Mouse (Mus musculus) kidney, embryonic 14.5 days (tissue): ENCODE measurements around the gene Ninj2. TPM values are rescaled to one million over a fixed set of nuclear protein-coding genes. Genes with fewer than 3 reads are reported as not detected.

Experiments used
- ATAC-seq: fragments of 200-750 bp; cut with Nextera tagmentation; 2 replicates; pipeline ENCODE4 v1.8.0; 2017; ENCODE audit warnings: moderate number of reproducible peaks, mild to moderate bottlenecking, moderate TSS enrichment, moderate library complexity; ENCODE audit not compliant: low FRiP score, low TSS enrichment
- H3K27ac ChIP-seq: fragments of 300-500 bp; sonication (generic); 2 replicates; pipeline ENCODE4 v1.5.1; 2014; ENCODE audit warnings: low read depth, mild to moderate bottlenecking, low read length, moderate library complexity, mixed read lengths
- H3K27me3 ChIP-seq: fragments of 300-500 bp; sonication (generic); 2 replicates; pipeline ENCODE4 v1.6.1; 2014; ENCODE audit warnings: mild to moderate bottlenecking, low read length; ENCODE audit not compliant: control insufficient read depth, insufficient read depth
- H3K36me3 ChIP-seq: fragments of 300-500 bp; sonication (generic); 2 replicates; pipeline ENCODE4 v1.6.1; 2014; ENCODE audit warnings: low read length, mixed read lengths; ENCODE audit not compliant: control insufficient read depth, insufficient read depth
- H3K4me1 ChIP-seq: fragments of 300-500 bp; sonication (generic); 2 replicates; pipeline ENCODE4 v1.6.1; 2014; ENCODE audit warnings: low read length, mixed read lengths; ENCODE audit not compliant: control insufficient read depth, insufficient read depth
- H3K4me2 ChIP-seq: fragments of 300-500 bp; sonication (generic); replicated peaks from 2 replicates; pipeline ENCODE4 v1.6.1; 2014; ENCODE audit warnings: low read depth, mild to moderate bottlenecking, low read length
- H3K4me3 ChIP-seq: fragments of 300-500 bp; sonication (generic); 2 replicates; pipeline ENCODE4 v1.5.1; 2014; ENCODE audit warnings: mild to moderate bottlenecking, low read length
- H3K9ac ChIP-seq: fragments of 300-500 bp; sonication (generic); 2 replicates; pipeline ENCODE4 v1.6.1; 2014; ENCODE audit warnings: low read depth, mild to moderate bottlenecking, low read length, moderate library complexity
- H3K9me3 ChIP-seq: fragments of 300-500 bp; sonication (generic); 2 replicates; pipeline ENCODE4 v1.6.1; 2016; ENCODE audit warnings: low read length; ENCODE audit not compliant: control insufficient read depth
- WGBS: fragments of 180-500 bp; shearing (Covaris S2); extraction: QIAGEN DNeasy Blood & Tissue Kit; methylation state at CpG from one replicate; pipeline ENCODE4 v1.1.7; 2014; 5-methylcytosine and 5-hydroxymethylcytosine counted together
- polyA plus RNA-seq: library from polyadenylated mRNA; unstranded; fragments of >200 nt; fragmentation: Nextera tagmentation; extraction: Ambion mirVana; gene quantifications from 2 replicates; pipeline ENCODE4 v1.2.1, GENCODE M21; 2014

Gene Ninj2
- polyA plus RNA-seq, 1 experiment from 2014 or later = not detected

GRCm38 (mm10) chr6:120145439-120145838 lies 52.3 kb downstream of the Ninj2 start:
- WGBS = 75% methylated on average over 1 of the region's 1 CpGs
- ATAC-seq = no peak
- H3K4me2 ChIP-seq = no peak overlapping the region
- no peak overlapping the region for H3K9ac ChIP-seq
- H3K4me1 ChIP-seq = no peaks in the 10 kb centered on the region
- no peaks in the 10 kb centered on the region for H3K9me3 ChIP-seq
- no peaks in the 10 kb centered on the region for H3K36me3 ChIP-seq
- H3K27me3 ChIP-seq = no peaks in the 10 kb centered on the region
- H3K4me3 ChIP-seq = no peak overlapping the region
- H3K27ac ChIP-seq = no peak overlapping the region

DNA sequence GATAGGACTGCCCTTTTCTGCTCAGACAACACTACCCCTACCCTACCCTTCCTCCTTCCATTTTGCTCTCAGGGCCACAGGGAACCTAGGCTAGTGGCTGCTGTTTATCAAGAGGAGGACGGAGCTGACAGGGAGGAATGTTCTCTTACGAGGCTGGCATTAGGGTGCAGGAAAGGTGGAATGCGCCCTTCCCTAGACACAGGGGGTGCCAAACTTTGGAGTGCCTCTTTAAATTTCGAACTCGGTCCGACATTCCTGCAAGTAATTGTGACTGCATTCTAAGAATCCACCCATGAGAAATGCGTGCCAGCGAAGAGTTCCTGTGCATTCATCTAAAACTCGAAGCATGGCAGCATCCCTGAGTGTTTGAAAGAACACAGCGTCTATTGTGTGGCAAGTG lies 53.5 kb downstream of the Ninj2 start:
- H3K4me2 ChIP-seq = no peak overlapping the region
- H3K9ac ChIP-seq = no peak overlapping the region
- no peaks in the 10 kb centered on the region for H3K36me3 ChIP-seq
- no peak for ATAC-seq
- H3K4me3 ChIP-seq = no peak overlapping the region
- WGBS = 77% methylated on average over 10 of the region's 10 CpGs
- H3K9me3 ChIP-seq = no peaks in the 10 kb centered on the region
- H3K27me3 ChIP-seq = no peaks in the 10 kb centered on the region
- H3K4me1 ChIP-seq = no peaks in the 10 kb centered on the region
- no peak overlapping the region for H3K27ac ChIP-seq

GRCm38 (mm10) chr6:120147411-120147810 lies 54.3 kb downstream of the Ninj2 start:
- Histone ChIP-seq H3K4me1 (no peaks in the 10 kb centered on the region), H3K36me3 (no peaks in the 10 kb centered on the region), H3K27me3 (no peaks in the 10 kb centered on the region), H3K4me2 (no peak overlapping the region), H3K9me3 (no peaks in the 10 kb centered on the region), H3K4me3 (no peak overlapping the region), H3K9ac (no peak overlapping the region), H3K27ac (no peak overlapping the region)
- WGBS = 89% methylated on average over 8 of the region's 8 CpGs
- no peak for ATAC-seq

GRCm38 (mm10) chr6:120148716-120149392 lies 55.7 kb downstream of the Ninj2 start:
- no peaks in the 10 kb centered on the region for H3K36me3 ChIP-seq
- no peak overlapping the region for H3K4me2 ChIP-seq
- no peak overlapping the region for H3K9ac ChIP-seq
- ATAC-seq = no peak
- WGBS = 87% methylated on average over 12 of the region's 12 CpGs
- H3K4me1 ChIP-seq = no peaks in the 10 kb centered on the region
- no peak overlapping the region for H3K4me3 ChIP-seq
- no peaks in the 10 kb centered on the region for H3K27me3 ChIP-seq
- H3K27ac ChIP-seq = no peak overlapping the region
- H3K9me3 ChIP-seq = no peaks in the 10 kb centered on the region

- no peaks in the 10 kb centered on the region for H3K9me3 ChIP-seq
- H3K27ac ChIP-seq = no peak overlapping the region
- no peaks in the 10 kb centered on the region for H3K4me1 ChIP-seq
- no peak overlapping the region for H3K9ac ChIP-seq
- no peaks in the 10 kb centered on the region for H3K36me3 ChIP-seq
- 68% methylated on average over 12 of the region's 12 CpGs for WGBS
- no peaks in the 10 kb centered on the region for H3K27me3 ChIP-seq
- no peak overlapping the region for H3K4me2 ChIP-seq
- no peak overlapping the region for H3K4me3 ChIP-seq
- ATAC-seq = no peak
Observed at GRCm38 (mm10) chr6:120149458-120150120, 56.4 kb downstream of the Ninj2 start.

DNA sequence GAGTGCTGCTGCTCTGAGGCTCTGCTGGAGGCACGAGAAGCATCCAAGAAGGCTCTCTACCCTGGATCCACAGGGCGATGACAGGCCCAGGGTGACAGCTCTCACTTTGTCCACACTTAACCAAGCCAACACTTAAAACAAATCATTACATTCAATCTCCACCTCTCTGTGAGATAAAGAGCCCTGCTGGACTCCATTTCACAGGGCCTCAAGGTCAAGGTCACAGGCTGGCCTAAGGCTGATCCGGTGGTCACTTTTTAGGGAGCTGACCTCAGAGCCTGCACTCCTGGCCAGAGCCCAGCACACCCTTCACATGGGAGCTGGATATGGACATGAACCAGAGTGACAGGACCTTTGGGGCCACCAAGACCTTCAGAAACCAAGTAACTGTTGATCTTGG lies 57.1 kb downstream of the Ninj2 start:
- Histone ChIP-seq H3K9me3 (no peaks in the 10 kb centered on the region), H3K27ac (no peak overlapping the region), H3K9ac (no peak overlapping the region), H3K27me3 (no peaks in the 10 kb centered on the region), H3K4me1 (no peaks in the 10 kb centered on the region), H3K4me3 (no peak overlapping the region), H3K36me3 (no peaks in the 10 kb centered on the region), H3K4me2 (no peak overlapping the region)
- ATAC-seq = no peak
- 54% methylated on average over 3 of the region's 3 CpGs for WGBS

DNA sequence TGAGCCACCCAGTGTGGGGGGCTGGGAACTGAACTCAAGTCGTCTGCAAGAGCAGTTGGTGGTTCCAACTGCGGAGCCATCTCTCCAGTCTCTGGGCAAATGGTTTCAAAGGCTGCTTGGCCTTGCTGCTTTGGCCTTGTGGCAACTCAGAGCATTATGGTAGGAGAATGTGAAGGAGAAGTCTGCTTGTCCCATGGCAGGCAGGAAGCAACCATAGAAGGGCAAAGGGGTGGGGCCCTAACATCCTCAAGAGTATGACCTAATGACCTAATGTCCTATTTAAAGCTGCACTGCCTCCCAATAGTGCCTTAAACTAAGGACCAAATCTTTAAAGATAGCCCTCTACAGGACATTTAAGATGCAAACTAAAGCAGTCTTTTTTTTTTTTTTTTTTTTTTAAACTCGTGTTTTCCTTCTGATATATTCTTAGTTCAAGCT lies 58.5 kb downstream of the Ninj2 start:
- H3K4me1 ChIP-seq = no peaks in the 10 kb centered on the region
- H3K9ac ChIP-seq = no peak overlapping the region
- H3K27ac ChIP-seq = no peak overlapping the region
- no peak overlapping the region for H3K4me2 ChIP-seq
- ATAC-seq = no peak
- no peaks in the 10 kb centered on the region for H3K9me3 ChIP-seq
- H3K36me3 ChIP-seq = no peaks in the 10 kb centered on the region
- WGBS = 74% methylated on average over 3 of the region's 3 CpGs
- no peaks in the 10 kb centered on the region for H3K27me3 ChIP-seq
- no peak overlapping the region for H3K4me3 ChIP-seq

GRCm38 (mm10) chr6:120152739-120153696 lies 59.9 kb downstream of the Ninj2 start:
- ATAC-seq = no peak
- 78% methylated on average over 24 of the region's 26 CpGs for WGBS
- no peak overlapping the region for H3K4me3 ChIP-seq
- no peak overlapping the region for H3K9ac ChIP-seq
- H3K27ac ChIP-seq = no peak overlapping the region
- H3K36me3 ChIP-seq = no peaks in the 10 kb centered on the region
- no peak overlapping the region for H3K4me2 ChIP-seq
- H3K27me3 ChIP-seq = no peaks in the 10 kb centered on the region
- no peaks in the 10 kb centered on the region for H3K9me3 ChIP-seq
- no peaks in the 10 kb centered on the region for H3K4me1 ChIP-seq
